Mouse (Mus musculus): ENCODE results near the gene Mrpl2. TPM values are rescaled to one million over a fixed set of nuclear protein-coding genes. Genes with fewer than 3 reads are reported as not detected.

Mrpl2 gene
- polyA plus RNA-seq, 1 experiment: 50.2 TPM

DNA sequence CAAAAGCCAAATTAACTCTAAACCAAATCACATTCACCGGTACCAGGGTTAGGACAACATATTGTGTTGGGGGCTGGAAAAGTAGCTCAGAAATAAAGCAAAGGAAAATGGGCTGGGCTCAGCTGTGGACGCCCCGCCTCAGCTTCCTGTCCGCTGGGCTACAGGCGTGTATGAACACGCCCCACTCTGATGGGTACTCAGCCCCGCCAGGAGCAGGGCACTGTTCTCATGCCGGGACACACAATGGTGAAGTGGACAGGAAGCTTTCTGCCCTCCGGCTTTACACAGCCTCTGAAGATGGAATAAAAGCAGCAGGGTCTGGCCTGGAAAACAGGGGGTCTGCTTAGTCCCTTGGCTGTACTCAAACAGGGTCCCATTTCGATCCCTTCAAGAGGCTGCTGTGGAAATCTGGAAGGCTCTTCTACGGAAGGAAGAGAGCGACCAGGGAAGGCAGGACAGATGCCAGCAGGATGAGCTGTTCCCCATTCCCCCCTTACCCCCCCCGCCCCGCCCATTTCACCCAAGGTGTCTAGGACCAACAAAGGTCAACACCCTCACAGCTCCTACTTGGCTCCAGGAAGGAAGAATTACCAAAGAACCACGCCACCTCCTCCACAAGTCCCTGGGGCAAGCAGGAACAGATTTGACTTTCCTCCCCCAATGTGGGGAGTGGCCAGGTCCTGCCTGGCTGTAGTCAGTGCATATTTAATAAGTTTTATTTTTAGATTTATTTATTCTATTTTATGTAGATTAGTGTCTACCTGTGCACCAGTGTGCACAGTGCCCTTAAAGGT, 36.1 kb upstream of the Mrpl2 start:
- TF ChIP-seq CTCF (IDR thresholded peaks at IDR 0.05; ENCODE audit: control insufficient read depth, insufficient read depth, low read length) (no peak), POLR2A (IDR thresholded peaks at IDR 0.05; ENCODE audit: borderline replicate concordance, control insufficient read depth, low read depth, low read length) (no peak)
- 18% methylated on average over 15 of the region's 15 CpGs for WGBS
- no peak overlapping the region for H3K4me3 ChIP-seq (replicated peaks; ENCODE audit: control insufficient read depth, low read depth, low read length)
- no peak overlapping the region for H3K27ac ChIP-seq (ENCODE audit: control insufficient read depth, insufficient read depth, low read depth, low read length, poor library complexity)
- no peaks in the 10 kb centered on the region; the same call in 1 of the 2 replicates for H3K4me1 ChIP-seq (ENCODE audit: control insufficient read depth, insufficient read depth, low read length)

DNA sequence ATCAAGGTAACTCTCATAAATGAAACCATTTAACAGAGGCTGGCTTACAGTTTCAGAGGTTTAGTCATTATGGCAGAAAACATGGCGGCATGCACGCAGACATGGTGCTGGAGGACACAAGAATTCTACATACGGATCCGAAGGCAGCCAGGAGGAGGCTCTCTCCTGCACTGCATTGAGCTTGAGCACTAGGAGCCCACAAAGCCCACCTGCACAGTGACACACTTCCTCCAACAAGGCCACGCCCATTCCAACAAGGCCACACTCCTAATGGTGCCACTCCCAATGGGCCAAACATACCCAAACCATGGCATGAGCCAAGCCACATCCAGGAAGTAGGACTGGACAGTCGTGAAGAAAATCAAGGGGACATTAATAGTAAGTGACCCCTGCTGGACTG, 34.7 kb upstream of the Mrpl2 start:
- Histone ChIP-seq H3K4me3 (replicated peaks; ENCODE audit: control insufficient read depth, low read depth, low read length) (no peak overlapping the region), H3K4me1 (ENCODE audit: control insufficient read depth, insufficient read depth, low read length) (no peaks in the 10 kb centered on the region; the same call in 1 of the 2 replicates), H3K27ac (ENCODE audit: control insufficient read depth, insufficient read depth, low read depth, low read length, poor library complexity) (no peak overlapping the region)
- 87% methylated on average over 6 of the region's 6 CpGs for WGBS
- TF ChIP-seq CTCF (IDR thresholded peaks at IDR 0.05; ENCODE audit: control insufficient read depth, insufficient read depth, low read length) (no peak), POLR2A (IDR thresholded peaks at IDR 0.05; ENCODE audit: borderline replicate concordance, control insufficient read depth, low read depth, low read length) (no peak)

DNA sequence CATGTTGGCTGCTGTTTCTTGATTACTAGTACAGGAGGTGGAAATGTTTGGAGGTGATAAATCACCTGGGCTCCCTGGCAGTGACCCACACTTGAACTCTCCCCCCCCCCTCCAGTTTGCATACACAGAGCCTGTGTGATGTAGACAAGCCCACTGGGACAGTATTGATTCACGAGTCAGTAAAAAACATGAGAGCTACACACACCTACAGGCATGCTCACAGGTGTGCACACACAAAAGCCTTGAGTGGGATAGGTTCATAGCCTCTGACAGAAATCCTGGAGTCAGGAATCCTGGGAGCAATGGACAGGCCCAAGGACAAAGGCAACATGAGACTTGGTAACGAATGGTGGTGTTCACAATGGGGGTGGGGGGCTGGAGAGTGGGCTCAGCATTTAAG, 33.8 kb upstream of the Mrpl2 start:
- Histone ChIP-seq H3K4me3 (replicated peaks; ENCODE audit: control insufficient read depth, low read depth, low read length) (no peak overlapping the region), H3K4me1 (ENCODE audit: control insufficient read depth, insufficient read depth, low read length) (no peaks in the 10 kb centered on the region; the same call in 1 of the 2 replicates), H3K27ac (ENCODE audit: control insufficient read depth, insufficient read depth, low read depth, low read length, poor library complexity) (no peak overlapping the region)
- 52% methylated on average over 2 of the region's 2 CpGs for WGBS
- no peak for TF ChIP-seq CTCF (IDR thresholded peaks at IDR 0.05; ENCODE audit: control insufficient read depth, insufficient read depth, low read length)
- TF ChIP-seq POLR2A (IDR thresholded peaks at IDR 0.05; ENCODE audit: borderline replicate concordance, control insufficient read depth, low read depth, low read length): no peak

DNA sequence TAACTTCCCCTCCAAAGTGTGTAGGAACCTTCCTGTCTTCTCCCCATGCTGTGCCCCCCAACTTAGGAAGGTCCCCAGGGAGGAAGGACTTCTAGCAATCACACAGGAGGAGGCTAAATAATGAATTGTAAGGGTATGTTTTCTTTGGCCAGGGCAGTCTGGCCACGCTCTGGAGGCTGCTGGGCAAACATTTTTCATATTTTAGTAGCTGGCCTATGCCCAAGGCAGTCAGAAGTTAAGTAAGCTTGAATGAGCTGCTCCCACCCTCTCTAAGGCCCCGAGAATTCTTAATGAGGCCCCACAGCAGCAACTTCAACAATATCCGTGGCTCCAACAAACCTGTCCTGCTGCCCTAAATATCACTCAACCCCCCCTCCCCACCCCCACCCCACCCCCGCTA, 33.2 kb upstream of the Mrpl2 start:
- TF ChIP-seq POLR2A (IDR thresholded peaks at IDR 0.05; ENCODE audit: borderline replicate concordance, control insufficient read depth, low read depth, low read length): no peak
- no peak for TF ChIP-seq CTCF (IDR thresholded peaks at IDR 0.05; ENCODE audit: control insufficient read depth, insufficient read depth, low read length)
- no peaks in the 10 kb centered on the region; the same call in 1 of the 2 replicates for H3K4me1 ChIP-seq (ENCODE audit: control insufficient read depth, insufficient read depth, low read length)
- no peak overlapping the region for H3K27ac ChIP-seq (ENCODE audit: control insufficient read depth, insufficient read depth, low read depth, low read length, poor library complexity)
- no peak overlapping the region for H3K4me3 ChIP-seq (replicated peaks; ENCODE audit: control insufficient read depth, low read depth, low read length)
- WGBS: 49% methylated on average over 4 of the region's 4 CpGs

DNA sequence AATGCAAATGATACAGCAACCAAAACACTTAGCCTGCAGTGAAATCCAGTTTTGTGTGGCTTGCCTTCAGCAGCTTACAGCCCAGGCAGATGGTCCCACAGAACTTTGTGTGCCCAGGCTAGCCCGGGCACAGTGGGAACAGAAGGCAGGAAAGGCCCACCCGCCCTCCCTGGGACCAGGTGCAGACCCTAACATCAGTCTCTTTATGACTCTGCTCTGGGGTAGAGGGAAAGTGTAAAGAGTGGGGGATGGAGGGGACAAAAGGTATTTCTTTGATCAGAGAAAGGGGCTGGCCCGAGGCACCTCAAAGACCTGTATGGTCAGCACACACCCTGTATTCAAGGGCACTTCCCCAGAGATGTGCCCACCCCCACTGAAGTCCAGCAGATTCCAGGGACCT, 32.8 kb upstream of the Mrpl2 start:
- Histone ChIP-seq H3K4me1 (ENCODE audit: control insufficient read depth, insufficient read depth, low read length) (no peaks in the 10 kb centered on the region; the same call in 1 of the 2 replicates), H3K4me3 (replicated peaks; ENCODE audit: control insufficient read depth, low read depth, low read length) (no peak overlapping the region), H3K27ac (ENCODE audit: control insufficient read depth, insufficient read depth, low read depth, low read length, poor library complexity) (no peak overlapping the region)
- no peak for TF ChIP-seq POLR2A (IDR thresholded peaks at IDR 0.05; ENCODE audit: borderline replicate concordance, control insufficient read depth, low read depth, low read length)
- no peak for TF ChIP-seq CTCF (IDR thresholded peaks at IDR 0.05; ENCODE audit: control insufficient read depth, insufficient read depth, low read length)
- 71% methylated on average over 3 of the region's 3 CpGs for WGBS

DNA sequence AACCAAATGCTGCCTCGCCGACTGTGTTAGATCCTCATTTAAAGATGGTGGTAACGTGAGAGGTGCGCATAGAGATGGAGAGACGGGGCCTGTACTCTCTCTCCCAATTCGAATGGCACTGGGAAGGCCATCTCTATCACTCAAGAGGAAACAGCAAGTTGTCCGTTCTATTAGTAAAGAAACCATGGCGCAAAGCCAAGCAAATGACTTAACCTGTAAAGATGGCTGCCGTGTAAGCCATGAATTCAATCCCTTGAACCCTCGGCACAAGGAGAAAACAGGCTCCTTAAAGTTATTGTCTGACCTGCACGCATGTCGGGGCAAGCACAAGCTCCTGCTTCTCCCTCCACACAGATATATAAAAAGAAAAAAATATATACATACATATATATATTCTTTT, 28.2 kb upstream of the Mrpl2 start:
- peaks cover 4% of the 10 kb centered on the region for H3K4me1 ChIP-seq (ENCODE audit: control insufficient read depth, insufficient read depth, low read length)
- H3K4me3 ChIP-seq (replicated peaks; ENCODE audit: control insufficient read depth, low read depth, low read length): no peak overlapping the region
- WGBS: 78% methylated on average over 12 of the region's 12 CpGs
- no peak overlapping the region for H3K27ac ChIP-seq (ENCODE audit: control insufficient read depth, insufficient read depth, low read depth, low read length, poor library complexity)
- TF ChIP-seq CTCF (IDR thresholded peaks at IDR 0.05; ENCODE audit: control insufficient read depth, insufficient read depth, low read length) (no peak), POLR2A (IDR thresholded peaks at IDR 0.05; ENCODE audit: borderline replicate concordance, control insufficient read depth, low read depth, low read length) (no peak)

DNA sequence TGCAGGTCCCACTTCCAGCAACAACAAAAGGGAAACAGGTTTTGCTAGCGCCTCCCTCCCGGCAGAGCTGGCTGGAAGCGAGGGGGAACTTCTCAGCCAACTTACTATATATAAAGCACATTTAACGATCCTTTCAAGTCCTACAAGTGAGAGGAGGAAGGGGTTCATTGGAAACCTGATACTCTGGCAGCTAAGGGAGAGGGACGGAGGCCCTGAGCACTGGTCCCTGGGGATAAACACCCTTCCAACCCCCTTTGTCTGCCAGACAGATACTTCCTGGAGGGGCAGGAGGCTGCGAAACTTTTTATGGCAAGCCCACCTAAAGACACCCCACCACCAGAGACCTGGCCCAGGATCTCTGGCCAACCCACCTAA, 27.6 kb upstream of the Mrpl2 start:
- peaks cover 4% of the 10 kb centered on the region for H3K4me1 ChIP-seq (ENCODE audit: control insufficient read depth, insufficient read depth, low read length)
- WGBS: 51% methylated on average over 6 of the region's 6 CpGs
- no peak overlapping the region for H3K27ac ChIP-seq (ENCODE audit: control insufficient read depth, insufficient read depth, low read depth, low read length, poor library complexity)
- TF ChIP-seq POLR2A (IDR thresholded peaks at IDR 0.05; ENCODE audit: borderline replicate concordance, control insufficient read depth, low read depth, low read length) (no peak), CTCF (IDR thresholded peaks at IDR 0.05; ENCODE audit: control insufficient read depth, insufficient read depth, low read length) (no peak)
- H3K4me3 ChIP-seq (replicated peaks; ENCODE audit: control insufficient read depth, low read depth, low read length): no peak overlapping the region

DNA sequence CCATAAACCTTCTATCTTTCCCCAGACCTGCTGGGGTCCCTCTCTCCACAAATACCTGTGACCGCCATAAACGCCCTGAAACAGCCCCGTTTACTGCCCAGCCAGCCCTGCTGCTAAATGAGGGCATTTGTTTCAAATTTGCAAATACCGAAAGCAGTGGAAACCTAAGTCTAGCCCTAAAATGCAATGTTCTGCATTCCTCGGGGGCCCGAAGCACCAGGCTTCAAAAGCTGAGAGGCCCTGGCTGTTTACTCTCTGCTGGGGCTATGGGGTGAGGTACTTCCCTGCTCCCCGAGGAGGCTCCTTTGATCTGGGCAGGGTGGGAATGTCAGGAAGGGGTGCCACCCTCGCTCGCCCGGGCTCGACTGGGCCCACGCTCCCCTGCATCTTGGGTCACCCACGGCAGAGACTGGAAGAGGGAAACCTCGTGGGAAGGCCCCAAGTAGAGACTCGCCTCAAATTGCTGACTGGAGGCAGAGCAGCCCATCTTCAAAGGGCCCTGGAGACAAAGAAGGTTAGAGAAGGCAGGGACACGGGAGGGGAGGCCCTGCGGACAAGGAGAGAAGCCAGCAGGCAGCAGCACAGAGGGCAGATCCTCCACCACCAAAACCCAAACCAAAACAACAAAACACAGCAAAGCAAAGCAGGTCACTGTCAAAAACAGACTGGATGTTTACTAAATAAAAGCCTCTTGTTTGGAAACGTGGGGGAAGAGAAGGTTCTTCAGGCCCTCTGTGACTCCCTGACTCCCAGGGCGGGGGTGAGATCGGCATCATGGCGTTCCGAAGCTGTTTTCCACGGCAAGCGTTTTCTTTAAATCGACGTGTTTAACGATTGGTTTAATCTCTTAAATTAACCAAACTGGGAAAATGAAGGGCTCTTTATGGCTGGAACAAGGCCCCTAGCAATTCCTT, 27.0 kb upstream of the Mrpl2 start:
- WGBS: 71% methylated on average over 27 of the region's 27 CpGs
- no peak for TF ChIP-seq CTCF (IDR thresholded peaks at IDR 0.05; ENCODE audit: control insufficient read depth, insufficient read depth, low read length)
- no peak for TF ChIP-seq POLR2A (IDR thresholded peaks at IDR 0.05; ENCODE audit: borderline replicate concordance, control insufficient read depth, low read depth, low read length)
- no peak overlapping the region for H3K4me3 ChIP-seq (replicated peaks; ENCODE audit: control insufficient read depth, low read depth, low read length)
- no peak overlapping the region for H3K27ac ChIP-seq (ENCODE audit: control insufficient read depth, insufficient read depth, low read depth, low read length, poor library complexity)
- H3K4me1 ChIP-seq (ENCODE audit: control insufficient read depth, insufficient read depth, low read length): peaks cover 4% of the 10 kb centered on the region
